Mouse (Mus musculus) spleen, adult 2 months (tissue): ENCODE results near the gene Shank1.

ENCODE experiments used
- CTCF ChIP-seq: fragments of 200-500 bp; IDR thresholded peaks from 2 replicates; pipeline ENCODE4 v1.5.1; 2011; ENCODE audit warnings: mild to moderate bottlenecking, inconsistent platforms; ENCODE audit not compliant: insufficient read depth, insufficient read length, insufficient replicate concordance; ENCODE audit errors: extremely low read depth
- POLR2A ChIP-seq: fragments of 200-500 bp; IDR thresholded peaks from 2 replicates; pipeline ENCODE4 v1.6.1; 2011; ENCODE audit warnings: low read depth, low read length, inconsistent platforms

GRCm38 (mm10) chr7:44335031-44335878, 25.2 kb downstream of the Shank1 start:
- TF ChIP-seq CTCF = no peak
- TF ChIP-seq POLR2A = no peak
